Mouse (Mus musculus) brown adipose tissue, adult 24 weeks (tissue): ENCODE data around the gene Nek9. TPM values are rescaled to one million over a fixed set of nuclear protein-coding genes. Genes with fewer than 3 reads are reported as not detected.

ENCODE experiments used
- H3K27ac ChIP-seq: fragments of 200-500 bp; replicated peaks from 2 replicates; pipeline ENCODE4 v1.5.1; 2012; ENCODE audit warnings: low read depth, mild to moderate bottlenecking, low read length
- H3K4me1 ChIP-seq: fragments of 200-500 bp; 2 replicates; pipeline ENCODE4 v1.6.1; 2012; ENCODE audit warnings: low read length, mixed read lengths; ENCODE audit not compliant: control insufficient read depth, insufficient read depth, insufficient read length
- H3K4me3 ChIP-seq: fragments of 200-500 bp; 2 replicates; pipeline ENCODE4 v1.5.1; 2012; ENCODE audit warnings: low read depth, mild to moderate bottlenecking, low read length, moderate library complexity; ENCODE audit not compliant: insufficient read depth
- polyA plus RNA-seq: library from polyadenylated mRNA; stranded (reverse); fragments of >200 nt; gene quantifications from 2 replicates; pipeline ENCODE4 v1.2.4, GENCODE M21; 2012; ENCODE audit not compliant: missing spikeins, insufficient read depth, insufficient read length

The Nek9 gene
- polyA plus RNA-seq, 1 experiment = 38.8 TPM

DNA sequence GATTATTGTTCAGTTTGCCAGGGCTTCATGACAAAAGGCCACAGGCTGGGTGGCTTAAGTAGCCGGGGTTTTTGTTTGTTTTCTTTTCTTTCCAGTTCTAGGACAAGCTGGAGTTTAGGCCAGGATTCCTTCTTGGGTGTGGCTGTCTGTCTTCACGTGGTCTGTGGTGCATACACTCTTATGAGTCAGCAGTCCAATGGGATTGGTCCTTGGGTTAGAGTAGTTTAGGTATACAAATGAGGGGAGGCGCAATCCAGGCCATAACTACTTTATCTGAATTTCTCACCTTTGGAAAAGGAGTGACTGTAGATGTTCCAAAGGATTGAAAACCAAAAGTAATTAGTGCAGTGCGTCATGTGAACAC, 67.3 kb downstream of the Nek9 start:
- Histone ChIP-seq H3K4me1 (no peaks in the 10 kb centered on the region), H3K4me3 (no peak overlapping the region)

DNA sequence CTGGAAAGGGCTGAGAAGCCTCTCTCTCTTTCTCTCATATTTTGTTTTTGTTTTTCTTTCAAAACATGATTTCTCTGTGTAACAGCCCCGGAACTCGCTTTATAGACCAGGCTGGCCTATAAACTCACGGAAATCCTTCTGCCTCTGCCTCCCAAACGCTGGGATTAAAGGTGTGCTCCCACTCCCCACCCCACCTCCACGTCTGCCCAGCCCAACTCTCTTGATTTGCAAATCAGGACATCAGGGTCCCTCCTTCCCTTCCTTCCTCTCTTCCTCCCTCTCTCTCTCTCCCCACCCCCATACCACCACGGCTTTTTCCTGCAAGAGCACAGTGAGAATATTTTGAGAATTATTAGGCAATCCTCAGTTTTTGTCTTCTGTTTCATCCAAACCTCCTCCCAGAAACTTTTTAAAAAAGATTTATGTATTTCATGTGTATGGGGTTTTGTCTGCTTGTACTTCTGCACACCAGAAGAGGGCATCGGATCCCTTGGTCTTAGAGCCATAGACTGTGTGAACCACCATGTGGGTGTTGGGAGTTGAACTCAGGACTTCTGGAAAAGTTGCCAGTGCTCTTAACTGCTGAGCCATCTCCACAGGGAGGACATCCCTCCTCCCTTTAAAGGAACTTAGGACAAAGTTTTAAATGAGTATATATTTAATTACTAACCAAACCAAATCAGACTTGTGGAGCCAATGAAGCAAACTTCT, 67.9 kb downstream of the Nek9 start:
- H3K27ac ChIP-seq = no peak overlapping the region
- H3K4me1 ChIP-seq = no peaks in the 10 kb centered on the region
- H3K4me3 ChIP-seq = no peak overlapping the region

More for the DNA sequence above, 67.3 kb downstream of the Nek9 start:
- H3K27ac ChIP-seq = no peak overlapping the region

DNA sequence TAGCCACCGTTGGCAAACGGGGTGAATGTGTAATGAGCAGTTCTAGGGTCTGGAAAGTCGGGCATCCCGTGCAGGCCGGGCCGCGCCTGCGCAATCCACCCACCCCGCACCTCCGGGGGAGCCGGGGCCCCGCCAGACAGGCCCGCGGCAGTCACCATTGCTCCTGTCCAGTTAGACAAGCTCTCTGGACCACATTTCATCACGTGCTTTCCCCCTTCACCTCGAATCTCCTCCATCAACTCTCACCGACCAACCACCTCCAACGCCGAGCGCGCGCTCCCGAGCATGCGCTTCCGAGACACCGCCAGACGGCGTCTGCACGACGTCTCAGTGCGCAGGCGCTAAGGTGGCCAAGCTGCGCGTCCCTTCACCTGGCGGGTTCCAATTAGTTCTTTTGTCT, 68.8 kb downstream of the Nek9 start, which contains the start of gene Mlh3:
Gene Mlh3 (minus strand): TSS at position 281 of the 400 bp plus-strand sequence.
- Histone ChIP-seq H3K4me1 (no peaks in the 10 kb centered on the region), H3K27ac (no peak within 1 kb of the TSS)

DNA sequence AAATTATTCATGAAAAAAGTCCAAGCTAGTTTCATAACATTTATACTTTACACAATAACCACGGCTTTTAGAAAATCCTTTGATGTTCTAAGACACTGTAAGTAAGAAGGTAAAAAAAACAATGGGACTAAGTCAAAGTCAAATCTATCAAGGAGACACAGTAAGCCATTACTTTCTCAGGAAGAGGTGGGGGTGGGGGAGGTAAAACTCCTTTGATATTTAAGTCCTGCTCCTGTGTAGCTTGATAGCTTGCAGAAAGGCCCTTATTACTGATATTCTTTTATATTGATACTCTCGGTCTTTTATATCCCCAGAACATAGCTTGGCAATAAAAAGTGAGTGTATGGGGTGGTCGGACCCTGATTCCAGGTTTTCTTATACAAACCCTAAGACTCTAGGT, 69.3 kb downstream of the Nek9 start:
- peak overlapping the region; percentile 95 for H3K4me3 ChIP-seq
- H3K27ac ChIP-seq = no peak overlapping the region
- no peaks in the 10 kb centered on the region for H3K4me1 ChIP-seq

More for the DNA sequence above, 68.8 kb downstream of the Nek9 start, which contains the start of gene Mlh3:
- H3K4me3 ChIP-seq = peak within 1 kb of the TSS; percentile 95

DNA sequence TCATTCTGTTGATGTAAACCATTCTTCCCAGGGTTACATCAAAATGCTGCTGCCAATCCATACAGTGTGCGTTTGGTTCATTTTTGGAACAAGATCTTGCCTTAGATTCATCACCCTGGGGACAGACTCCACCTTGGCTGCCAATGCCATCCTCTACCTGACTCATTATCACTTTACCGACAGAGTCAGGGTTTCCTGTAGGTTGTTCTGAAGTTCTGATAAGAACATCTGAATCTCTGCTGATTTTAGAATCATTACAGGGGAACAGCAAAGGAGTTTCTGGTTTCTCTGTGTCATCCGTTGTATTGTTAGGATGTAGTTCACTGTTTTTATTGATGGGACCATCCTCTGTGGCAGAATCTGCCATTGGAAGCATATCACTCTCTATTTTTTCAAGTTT, 72.9 kb downstream of the Nek9 start:
- Histone ChIP-seq H3K4me3 (no peak overlapping the region), H3K4me1 (no peaks in the 10 kb centered on the region), H3K27ac (no peak overlapping the region)

DNA sequence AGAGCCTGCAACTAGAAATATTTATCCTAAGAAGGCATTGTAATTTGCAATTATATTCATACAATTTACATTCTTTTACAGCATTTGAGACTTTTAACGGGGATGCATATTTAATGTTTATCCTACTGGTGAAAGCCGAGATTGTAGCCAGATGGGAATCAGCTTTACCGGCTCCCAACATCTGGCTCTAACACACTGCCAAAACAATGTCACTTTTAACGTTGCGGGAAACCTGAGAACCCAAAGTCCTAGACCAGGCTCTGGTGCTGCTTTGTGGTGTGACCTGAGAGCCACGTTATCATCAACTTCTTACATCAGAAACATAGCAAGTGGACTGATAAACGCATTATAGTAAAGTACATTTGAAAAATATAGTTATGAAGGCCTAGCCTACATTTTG, 74.2 kb downstream of the Nek9 start:
- Histone ChIP-seq H3K4me1 (no peaks in the 10 kb centered on the region), H3K27ac (no peak overlapping the region), H3K4me3 (no peak overlapping the region)

DNA sequence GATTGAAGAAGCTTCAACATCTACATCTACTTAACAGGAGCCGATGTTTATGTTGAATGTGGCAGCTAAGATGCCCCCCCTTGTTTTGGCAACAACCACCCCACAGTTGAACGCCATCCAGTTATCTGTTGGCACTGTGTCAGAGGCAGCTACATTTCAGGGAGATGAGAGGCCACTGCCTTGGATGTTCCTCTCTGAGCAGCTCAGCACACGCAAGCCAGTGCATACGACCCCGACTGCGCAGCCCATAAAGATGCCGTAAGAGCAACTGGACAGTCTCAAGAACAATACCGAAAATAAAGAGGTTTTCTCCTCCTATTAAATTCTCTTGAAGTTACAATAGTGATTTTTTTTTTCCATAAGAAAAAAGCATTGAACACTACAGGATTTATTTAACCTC, 74.6 kb downstream of the Nek9 start:
- Histone ChIP-seq H3K4me3 (no peak overlapping the region), H3K27ac (no peak overlapping the region), H3K4me1 (no peaks in the 10 kb centered on the region)

DNA sequence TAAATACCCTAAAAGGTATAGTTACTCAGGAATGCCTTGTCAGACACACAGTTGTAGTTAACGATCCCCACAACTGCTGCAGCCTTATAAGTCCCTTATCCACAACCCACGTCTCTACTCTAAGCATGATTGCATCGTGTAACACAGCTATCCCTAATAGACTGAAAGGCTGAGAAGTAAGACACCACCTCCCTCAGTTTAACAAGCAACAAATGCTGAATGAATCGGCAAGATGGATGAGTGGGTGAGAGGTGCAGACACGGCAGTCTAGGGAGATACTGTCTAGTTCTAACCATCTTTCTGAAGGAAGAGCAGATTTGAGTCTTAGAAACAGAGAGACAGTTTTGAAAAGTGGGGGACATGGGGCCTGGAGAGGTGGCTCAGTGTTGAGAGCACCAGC, 76.0 kb downstream of the Nek9 start:
- no peak overlapping the region for H3K4me3 ChIP-seq
- H3K27ac ChIP-seq = no peak overlapping the region
- no peaks in the 10 kb centered on the region for H3K4me1 ChIP-seq

DNA sequence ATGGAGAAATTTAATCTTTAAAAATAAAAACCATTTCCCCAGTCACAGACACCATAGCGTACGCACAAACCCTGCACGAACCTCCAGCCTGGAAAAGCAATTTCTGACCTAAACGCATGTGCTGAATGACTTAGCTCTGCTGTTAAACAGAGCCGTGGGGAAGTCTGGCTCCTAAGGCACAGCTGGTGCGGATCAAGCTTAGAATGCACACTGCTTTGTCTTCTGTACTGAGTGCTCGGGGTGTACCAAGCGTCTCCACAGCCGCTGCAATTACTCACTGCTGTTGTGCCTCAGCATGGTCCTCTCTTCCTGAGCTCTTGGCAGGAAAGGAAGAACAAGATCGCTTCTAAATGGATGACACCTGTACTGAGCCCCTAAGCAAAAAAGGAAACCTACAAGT, 76.7 kb downstream of the Nek9 start:
- Histone ChIP-seq H3K4me1 (no peaks in the 10 kb centered on the region), H3K27ac (no peak overlapping the region), H3K4me3 (no peak overlapping the region)

DNA sequence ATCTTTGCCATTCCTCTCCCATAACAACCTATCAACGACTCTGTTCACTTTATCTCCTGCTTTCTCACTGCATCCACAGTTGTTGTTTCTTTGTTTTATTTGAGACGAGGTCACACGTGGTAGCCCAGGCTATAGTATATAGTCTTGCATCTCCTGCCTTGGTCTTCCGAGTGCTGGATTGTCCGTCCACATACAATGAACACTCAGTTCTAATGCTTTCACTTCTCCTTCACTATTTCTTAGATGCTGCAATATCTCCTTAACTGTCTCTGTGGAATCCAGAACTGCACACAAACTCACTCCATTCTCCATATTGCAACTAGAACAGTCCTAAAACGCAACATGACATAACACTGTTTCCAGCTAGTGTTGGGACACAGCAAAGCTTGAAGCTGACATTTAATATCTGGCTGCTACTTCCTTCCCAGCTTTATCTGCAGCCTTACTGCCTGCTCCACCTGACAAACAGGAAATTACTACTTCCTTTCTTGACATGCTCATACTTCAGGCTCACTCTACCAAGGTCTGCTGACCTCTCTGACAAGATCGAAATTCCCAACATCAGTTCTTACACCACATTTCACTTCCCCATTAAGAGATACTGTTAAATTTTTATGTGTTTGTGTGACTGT, 82.0 kb downstream of the Nek9 start:
- Histone ChIP-seq H3K27ac (peak overlapping the region; percentile 37), H3K4me3 (no peak overlapping the region), H3K4me1 (peaks cover 2% of the 10 kb centered on the region; the same call in 1 of the 2 replicates)

DNA sequence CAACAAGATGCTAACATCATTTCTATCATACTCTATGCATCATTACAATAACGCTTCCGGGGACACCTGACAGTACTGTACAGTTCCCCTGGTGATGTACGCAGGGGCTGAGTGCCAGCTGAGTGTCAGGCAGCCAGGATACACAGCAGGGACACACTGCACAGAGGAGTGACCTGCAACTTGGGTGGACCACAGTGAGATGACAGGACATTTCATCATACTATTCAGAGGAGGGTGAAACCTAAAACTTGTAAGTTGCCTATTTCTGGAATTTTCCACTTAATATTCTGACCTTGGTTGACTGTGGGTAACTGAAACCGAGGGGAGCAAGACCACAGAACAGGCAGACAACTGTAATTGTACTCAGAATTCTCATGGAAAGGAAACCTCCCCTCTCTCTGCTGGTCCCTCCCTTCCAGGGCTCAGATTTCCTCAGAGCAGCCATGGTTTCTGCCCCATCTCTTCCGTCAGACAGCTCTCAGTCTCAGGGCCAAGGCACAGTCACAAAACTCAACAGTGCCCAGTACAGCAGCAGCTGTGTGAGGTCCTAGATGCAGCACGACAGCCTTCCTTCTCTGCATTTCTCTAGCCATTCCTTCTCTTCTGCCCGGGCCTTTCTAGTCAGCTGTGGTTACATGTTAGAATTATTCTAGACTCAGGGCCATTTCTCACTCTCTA, 82.9 kb downstream of the Nek9 start:
- no peak overlapping the region for H3K4me3 ChIP-seq
- H3K27ac ChIP-seq = no peak overlapping the region
- H3K4me1 ChIP-seq = peaks cover 2% of the 10 kb centered on the region; the same call in 1 of the 2 replicates

DNA sequence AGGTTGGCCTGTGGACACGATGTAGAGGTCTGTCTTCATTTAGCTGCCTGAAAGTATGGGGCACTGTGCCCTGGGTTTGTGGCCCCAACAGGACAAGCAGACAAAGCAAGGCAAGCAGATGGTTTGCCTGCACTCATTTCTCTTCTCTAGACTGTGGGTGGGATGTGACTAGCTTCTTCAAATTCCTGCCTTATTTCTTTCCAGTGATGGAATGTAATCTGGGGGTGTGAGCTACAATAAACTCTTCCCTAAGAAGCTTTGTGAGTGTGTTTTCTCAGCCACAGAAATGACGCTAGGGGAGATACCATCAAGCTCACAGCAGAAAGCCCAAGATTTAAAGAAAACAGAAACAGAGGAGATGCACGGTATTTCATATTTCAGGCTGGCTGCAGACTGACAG, 87.1 kb downstream of the Nek9 start:
- H3K4me3 ChIP-seq = no peak overlapping the region
- H3K4me1 ChIP-seq = peaks cover 2% of the 10 kb centered on the region; the same call in 1 of the 2 replicates
- H3K27ac ChIP-seq = no peak overlapping the region

Other genes with a start within 250 kb of the Nek9 start
- 1.6 and 8.0 TPM in 2 replicates for gene Prox2, start 228.6 kb downstream of the Nek9 start, polyA plus RNA-seq
- 822 and 856 TPM in 2 replicates for gene Dlst, start 228.5 kb downstream of the Nek9 start, polyA plus RNA-seq
- gene Rps6kl1, start 188.1 kb downstream of the Nek9 start, polyA plus RNA-seq = 0.36 TPM in 1 of 2 replicates, not detected in the other
- gene Pgf, start 161.6 kb downstream of the Nek9 start, polyA plus RNA-seq = not detected in 2 replicates
- gene Eif2b2, start 119.9 kb downstream of the Nek9 start, polyA plus RNA-seq = 14.8 and 25.4 TPM in 2 replicates
- gene Mlh3, start 68.8 kb downstream of the Nek9 start, polyA plus RNA-seq = 6.5 and 8.5 TPM in 2 replicates
- gene Acyp1, start 50.9 kb downstream of the Nek9 start, polyA plus RNA-seq = 60.1 and 79.2 TPM in 2 replicates
- not detected in 2 replicates for gene Zc2hc1c, start 50.8 kb downstream of the Nek9 start, polyA plus RNA-seq
- 96.7 and 126 TPM in 2 replicates for gene Tmed10, start 35.5 kb upstream of the Nek9 start, polyA plus RNA-seq
- gene Fos, start 134.5 kb upstream of the Nek9 start, polyA plus RNA-seq = 10.7 and 154 TPM in 2 replicates